Mouse (Mus musculus) forebrain, postnatal 0 days (tissue): Measurements from ENCODE around the gene Chst5. TPM values are rescaled to one million over a fixed set of nuclear protein-coding genes. Genes with fewer than 3 reads are reported as not detected.

Source experiments
- ATAC-seq: fragments of 200-750 bp; cut with Nextera tagmentation; 2 replicates; pipeline ENCODE4 v1.8.0; 2017; ENCODE audit warnings: mild to moderate bottlenecking, moderate library complexity
- DNase-seq: peaks from one replicate; pipeline ENCODE4 v3.0.0-alpha.2; 2015
- H3K27ac ChIP-seq: fragments of 300-500 bp; sonication (generic); 2 replicates; pipeline ENCODE4 v1.5.1; 2014; ENCODE audit warnings: low read depth, mild to moderate bottlenecking, antibody characterized with exemption, low read length, moderate library complexity, mixed read lengths
- H3K27me3 ChIP-seq: fragments of 300-500 bp; sonication (generic); 2 replicates; pipeline ENCODE4 v1.6.1; 2014; ENCODE audit warnings: mild to moderate bottlenecking, low read length, mixed read lengths; ENCODE audit not compliant: insufficient read depth
- H3K36me3 ChIP-seq: fragments of 300-500 bp; sonication (generic); 2 replicates; pipeline ENCODE4 v1.6.1; 2014; ENCODE audit warnings: mild to moderate bottlenecking, moderate library complexity; ENCODE audit not compliant: insufficient read depth
- H3K4me1 ChIP-seq: fragments of 300-500 bp; sonication (generic); 2 replicates; pipeline ENCODE4 v1.6.1; 2014; ENCODE audit warnings: antibody characterized with exemption; ENCODE audit not compliant: insufficient read depth
- H3K4me2 ChIP-seq: fragments of 300-500 bp; sonication (generic); 2 replicates; pipeline ENCODE4 v1.6.1; 2014; ENCODE audit warnings: low read depth, mild to moderate bottlenecking, moderate library complexity
- H3K4me3 ChIP-seq: fragments of 300-500 bp; sonication (generic); 2 replicates; pipeline ENCODE4 v1.5.1; 2014; ENCODE audit warnings: low read depth, low read length, mixed read lengths
- H3K9ac ChIP-seq: fragments of 300-500 bp; sonication (generic); 2 replicates; pipeline ENCODE4 v1.6.1; 2014; ENCODE audit warnings: mild to moderate bottlenecking
- H3K9me3 ChIP-seq: fragments of 300-500 bp; sonication (generic); 2 replicates; pipeline ENCODE4 v1.6.1; 2016; ENCODE audit warnings: low read length
- CTCF ChIP-seq: sonication (generic); IDR thresholded peaks from 2 replicates; pipeline ENCODE4 v1.5.1; 2016; ENCODE audit warnings: antibody characterized with exemption, control low read depth, low read depth
- WGBS: fragments of 180-500 bp; shearing (Covaris S2); extraction: QIAGEN DNeasy Blood & Tissue Kit; methylation state at CpG from one replicate; pipeline ENCODE4 v1.1.7; 2014; 5-methylcytosine and 5-hydroxymethylcytosine counted together
- polyA plus RNA-seq: library from polyadenylated mRNA; unstranded; fragments of >200 nt; fragmentation: Nextera tagmentation; extraction: Ambion mirVana; gene quantifications from 2 replicates; pipeline ENCODE4 v1.2.1, GENCODE M21; 2015
- total RNA-seq: library from RNA; depleted of rRNA; stranded (reverse); fragments of >200 nt; gene quantifications from 2 replicates; pipeline ENCODE4 v1.2.3, GENCODE M21; 2014

Gene Chst5
- total and polyA plus RNA-seq, 2 experiments from 2014 or later = 2.6 to 3.7 TPM

DNA sequence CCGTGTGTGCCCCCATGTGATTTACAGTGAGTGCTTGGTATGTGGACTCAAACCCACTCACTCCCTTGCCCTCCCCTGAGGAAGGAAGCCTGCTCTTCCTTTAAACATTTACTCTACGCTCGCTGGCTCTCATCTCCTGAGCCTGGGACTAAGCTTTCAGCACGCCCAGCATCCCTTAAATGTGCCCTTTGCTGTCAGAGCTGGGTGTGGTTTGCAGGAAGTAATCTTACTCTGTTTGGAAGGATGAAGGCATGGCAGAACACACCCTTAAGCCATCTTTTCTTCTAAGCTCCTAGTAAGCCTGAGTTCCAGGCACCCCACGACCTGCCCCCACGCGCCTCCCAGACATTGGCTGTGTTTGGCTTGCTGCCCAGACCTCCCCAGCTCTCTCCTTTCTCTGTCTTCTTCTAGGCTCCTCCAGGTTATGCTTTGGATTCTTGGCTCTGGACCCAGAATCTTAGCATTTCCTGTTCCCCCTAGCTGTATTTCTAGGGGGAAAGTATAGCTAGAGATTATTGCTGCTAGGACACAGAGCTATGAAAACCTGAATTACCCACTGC is 22.1 kb downstream of the Chst5 start:
- Histone ChIP-seq H3K4me2 (no peak overlapping the region), H3K36me3 (no peaks in the 10 kb centered on the region), H3K4me3 (no peak overlapping the region), H3K9me3 (no peaks in the 10 kb centered on the region), H3K4me1 (no peaks in the 10 kb centered on the region), H3K27ac (no peak overlapping the region), H3K9ac (no peak overlapping the region), H3K27me3 (peaks cover 13% of the 10 kb centered on the region)
- DNase-seq (no peak), ATAC-seq (no peak)
- TF ChIP-seq CTCF = no peak
- 33% methylated on average over 7 of the region's 7 CpGs for WGBS

DNA sequence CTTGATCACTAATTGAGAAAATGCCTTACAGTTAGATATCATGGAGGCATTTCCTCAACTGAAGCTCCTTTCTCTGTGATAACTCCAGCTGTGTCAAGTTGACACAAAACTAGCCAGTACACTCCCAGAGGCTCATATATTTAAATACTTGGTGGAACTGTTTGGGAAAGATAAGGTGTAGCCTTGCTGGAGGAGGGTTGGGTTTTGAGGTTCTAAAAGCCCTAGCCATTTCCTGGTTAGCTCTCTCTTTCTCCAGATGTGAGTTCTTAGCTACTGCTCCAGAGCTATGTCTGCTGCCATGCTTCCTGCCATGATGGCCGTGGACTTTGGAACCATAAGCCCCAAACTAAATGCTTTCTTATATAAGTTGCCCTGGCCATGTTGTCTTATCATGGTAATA is 22.8 kb downstream of the Chst5 start:
- Histone ChIP-seq H3K4me3 (no peak overlapping the region), H3K9ac (no peak overlapping the region), H3K36me3 (no peaks in the 10 kb centered on the region), H3K27me3 (peaks cover 13% of the 10 kb centered on the region), H3K9me3 (no peaks in the 10 kb centered on the region), H3K27ac (no peak overlapping the region), H3K4me2 (no peak overlapping the region), H3K4me1 (no peaks in the 10 kb centered on the region)
- DNase-seq (no peak), ATAC-seq (no peak)
- WGBS = 89% methylated on average over 1 of the region's 1 CpGs
- no peak for TF ChIP-seq CTCF

DNA sequence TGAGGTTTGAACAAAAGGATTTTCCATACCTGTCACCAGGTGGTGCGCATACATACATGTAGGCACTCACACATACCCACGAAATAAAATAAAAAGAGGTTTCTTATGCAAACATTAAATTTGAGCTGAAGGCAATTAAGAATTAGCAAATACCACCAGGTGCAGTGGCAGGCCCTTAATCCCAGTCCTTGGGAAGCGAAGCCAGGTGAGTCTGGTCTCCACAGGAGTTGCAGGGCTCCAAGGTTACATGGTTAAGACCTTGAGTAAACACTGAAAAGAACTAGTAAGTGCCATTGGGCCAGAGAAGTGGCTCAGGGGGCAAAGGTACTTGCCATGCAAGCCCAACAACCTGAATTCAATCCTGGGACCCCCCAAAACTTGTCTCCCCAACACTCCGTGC is 26.6 kb downstream of the Chst5 start:
- no peak for TF ChIP-seq CTCF
- DNase-seq = no peak
- WGBS = 89% methylated on average over 4 of the region's 4 CpGs
- ATAC-seq = no peak
- no peaks in the 10 kb centered on the region for H3K36me3 ChIP-seq
- H3K27me3 ChIP-seq = no peaks in the 10 kb centered on the region
- no peaks in the 10 kb centered on the region for H3K4me1 ChIP-seq
- H3K9ac ChIP-seq = no peak overlapping the region
- H3K9me3 ChIP-seq = no peaks in the 10 kb centered on the region
- H3K27ac ChIP-seq = no peak overlapping the region
- H3K4me2 ChIP-seq = no peak overlapping the region
- H3K4me3 ChIP-seq = no peak overlapping the region

DNA sequence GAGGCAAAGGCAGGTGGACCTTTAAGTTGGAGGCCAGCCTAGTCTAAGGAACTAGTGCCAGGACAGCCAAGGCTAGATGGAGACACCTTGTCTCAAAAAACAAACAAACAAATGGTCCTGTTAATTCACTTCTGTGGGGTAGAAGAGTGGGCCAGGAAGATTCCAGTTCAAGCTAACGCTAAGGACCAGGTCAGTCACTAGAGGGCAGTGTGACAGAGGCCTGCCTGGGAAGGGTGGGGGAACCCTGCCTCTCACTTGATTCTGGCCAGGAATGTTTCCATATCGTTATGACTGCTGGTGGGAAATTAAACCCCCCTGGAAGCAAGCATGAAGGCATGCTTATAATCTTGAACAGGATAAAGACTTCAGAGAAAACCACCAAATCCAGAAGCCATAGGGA is 28.7 kb downstream of the Chst5 start:
- 2% methylated on average over 2 of the region's 2 CpGs for WGBS
- Histone ChIP-seq H3K27me3 (no peaks in the 10 kb centered on the region), H3K27ac (no peak overlapping the region), H3K4me1 (no peaks in the 10 kb centered on the region), H3K36me3 (no peaks in the 10 kb centered on the region), H3K4me2 (no peak overlapping the region), H3K9ac (no peak overlapping the region), H3K4me3 (no peak overlapping the region), H3K9me3 (no peaks in the 10 kb centered on the region)
- ATAC-seq (no peak), DNase-seq (peak; percentile 58)
- peak; percentile 78 for TF ChIP-seq CTCF

DNA sequence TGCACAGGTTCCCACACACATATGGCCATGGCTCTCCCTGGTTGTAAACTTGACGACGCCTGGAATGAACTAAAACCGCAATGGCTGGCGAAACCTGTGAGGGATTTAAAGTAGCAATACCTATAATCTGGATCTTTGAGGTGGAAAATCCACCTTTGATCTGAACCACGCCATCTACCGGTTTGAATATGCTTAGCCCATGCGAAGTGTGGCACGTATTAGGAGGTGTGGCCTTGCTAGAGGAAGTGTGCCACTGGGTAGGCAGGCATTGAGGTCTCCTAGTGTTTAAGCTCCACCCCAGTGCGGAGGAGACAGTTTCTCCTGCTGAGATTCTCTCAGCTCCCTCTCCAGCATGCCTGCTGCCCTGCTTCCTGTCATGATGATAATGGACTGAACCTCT is 32.5 kb downstream of the Chst5 start:
- no peak overlapping the region for H3K4me2 ChIP-seq
- no peaks in the 10 kb centered on the region for H3K27me3 ChIP-seq
- 0 out of 2 replicates have a peak, but pooled peaks cover 5% of the 10 kb centered on the region for H3K4me1 ChIP-seq
- no peaks in the 10 kb centered on the region for H3K9me3 ChIP-seq
- WGBS = 71% methylated on average over 9 of the region's 9 CpGs
- H3K9ac ChIP-seq = no peak overlapping the region
- no peaks in the 10 kb centered on the region for H3K36me3 ChIP-seq
- peak; percentile 7; the same call in 1 of the 2 replicates for TF ChIP-seq CTCF
- DNase-seq (no peak), ATAC-seq (no peak)
- no peak overlapping the region for H3K4me3 ChIP-seq
- no peak overlapping the region for H3K27ac ChIP-seq

DNA sequence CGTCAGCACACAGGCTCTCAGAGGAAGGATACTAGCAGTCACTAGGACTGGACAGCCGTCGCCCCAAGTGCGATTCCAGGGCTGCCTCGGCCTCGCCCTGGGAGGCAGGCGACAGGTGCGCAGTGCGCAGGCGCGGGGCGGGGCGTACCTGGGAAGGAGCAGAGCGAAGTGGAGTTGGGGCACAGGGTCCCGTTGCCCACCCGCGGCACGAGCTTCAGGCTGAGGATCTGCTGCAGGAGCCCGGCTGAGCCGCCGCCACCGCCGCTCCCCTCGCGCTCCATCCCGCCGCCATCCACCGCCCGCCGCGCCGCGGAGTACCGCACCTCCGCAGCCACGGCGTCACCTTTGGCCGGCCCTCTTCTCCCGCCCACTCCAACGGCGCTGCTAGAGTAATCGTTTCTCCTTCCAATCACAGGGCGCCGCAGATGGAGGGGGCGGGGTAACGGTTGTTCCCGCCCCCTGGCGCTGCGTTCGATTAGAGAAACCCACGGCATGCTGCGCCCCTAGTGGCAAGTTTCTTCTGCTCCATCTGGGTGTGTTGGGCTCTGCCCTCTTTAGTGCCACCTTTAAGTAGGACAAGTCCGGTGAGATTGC is 33.8 kb downstream of the Chst5 start, which contains the start of gene Tmem170:
Tmem170 (minus strand) TSS at position 396 of the 594 bp plus-strand sequence.
- Histone ChIP-seq H3K4me1 (0 out of 2 replicates have a peak, but pooled peaks cover 5% of the 10 kb centered on the region), H3K4me3 (peak within 1 kb of the TSS; percentile 61), H3K9ac (peak within 1 kb of the TSS; percentile 53), H3K27ac (peak within 1 kb of the TSS; percentile 51; the same call in 1 of the 2 replicates), H3K9me3 (no peaks in the 10 kb centered on the region), H3K27me3 (no peaks in the 10 kb centered on the region), H3K4me2 (peak within 1 kb of the TSS; percentile 63), H3K36me3 (no peaks in the 10 kb centered on the region)
- 1% methylated on average over 47 of the region's 53 CpGs for WGBS
- peak; percentile 97 for TF ChIP-seq CTCF
- ATAC-seq (peak; percentile 99), DNase-seq (peak; percentile 99)

DNA sequence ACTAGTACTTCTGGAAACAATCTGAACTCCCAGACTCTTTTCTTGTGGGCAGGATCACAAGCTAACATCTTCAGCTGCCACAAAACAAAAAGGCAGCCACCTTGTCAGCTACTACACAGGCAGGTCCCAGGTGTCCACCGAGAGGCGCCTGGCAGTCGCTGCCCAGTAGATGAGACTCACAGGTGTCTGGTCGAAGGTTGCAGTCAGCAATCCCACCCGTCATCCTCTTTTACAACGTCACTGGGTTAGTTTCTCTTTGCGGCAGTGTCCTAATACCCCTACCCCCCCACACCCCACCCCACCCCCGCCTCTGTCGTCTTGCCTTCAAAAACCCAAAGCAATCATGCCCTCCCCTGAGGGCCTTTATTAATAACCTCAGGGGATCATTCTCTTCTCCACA is 34.5 kb downstream of the Chst5 start:
- Histone ChIP-seq H3K4me1 (0 out of 2 replicates have a peak, but pooled peaks cover 5% of the 10 kb centered on the region), H3K27ac (no peak overlapping the region), H3K27me3 (no peaks in the 10 kb centered on the region), H3K9me3 (no peaks in the 10 kb centered on the region), H3K4me2 (peak overlapping the region; percentile 63), H3K36me3 (no peaks in the 10 kb centered on the region), H3K4me3 (peak overlapping the region; percentile 61), H3K9ac (peak overlapping the region; percentile 53)
- ATAC-seq (no peak), DNase-seq (no peak)
- no peak for TF ChIP-seq CTCF
- WGBS = 29% methylated on average over 9 of the region's 9 CpGs
